Mouse (Mus musculus): ENCODE measurements around the gene Srek1.

Gene Srek1

GRCm38 (mm10) chr13:103735330-103736007, 38.9 kb downstream of the Srek1 start:
- DNase-seq (ENCODE audit: extremely low read depth, insufficient read length, low spot score) = no peak

GRCm38 (mm10) chr13:103726872-103727271, 47.5 kb downstream of the Srek1 start:
- no peak for DNase-seq (ENCODE audit: extremely low read depth, insufficient read length, low spot score)

DNA sequence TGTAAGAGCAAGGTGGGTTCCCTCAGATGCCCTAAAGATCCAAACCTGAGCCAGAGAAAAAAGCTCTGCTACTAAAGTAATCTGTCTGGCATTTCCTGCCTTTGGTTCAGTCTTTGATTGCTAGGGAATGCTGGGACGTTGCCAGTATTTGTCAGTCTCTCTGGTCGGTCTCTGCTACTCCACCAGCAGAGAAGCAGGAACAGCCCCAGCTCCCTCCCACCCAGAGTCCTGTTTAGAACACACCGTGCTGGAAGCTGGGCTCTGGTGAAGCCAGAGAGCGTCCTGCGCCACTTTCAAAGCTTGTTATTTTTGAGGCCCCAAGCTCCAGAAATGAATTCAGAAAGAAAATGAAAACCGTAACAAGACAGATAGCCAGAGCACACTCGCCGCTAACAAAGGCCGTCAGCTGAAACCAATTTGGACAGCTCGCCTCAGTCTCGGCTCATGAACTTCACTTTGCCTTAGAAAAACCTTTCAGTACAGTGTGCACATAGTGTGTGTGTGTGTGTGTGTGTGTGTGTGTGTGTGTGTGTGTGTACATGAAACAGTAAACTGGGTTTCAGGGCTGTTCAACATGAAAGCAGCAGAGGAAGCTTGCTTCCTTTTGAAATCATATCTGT, 62.9 kb downstream of the Srek1 start:
- peak; percentile 29 for DNase-seq (ENCODE audit: extremely low read depth, insufficient read length, low spot score)

DNA sequence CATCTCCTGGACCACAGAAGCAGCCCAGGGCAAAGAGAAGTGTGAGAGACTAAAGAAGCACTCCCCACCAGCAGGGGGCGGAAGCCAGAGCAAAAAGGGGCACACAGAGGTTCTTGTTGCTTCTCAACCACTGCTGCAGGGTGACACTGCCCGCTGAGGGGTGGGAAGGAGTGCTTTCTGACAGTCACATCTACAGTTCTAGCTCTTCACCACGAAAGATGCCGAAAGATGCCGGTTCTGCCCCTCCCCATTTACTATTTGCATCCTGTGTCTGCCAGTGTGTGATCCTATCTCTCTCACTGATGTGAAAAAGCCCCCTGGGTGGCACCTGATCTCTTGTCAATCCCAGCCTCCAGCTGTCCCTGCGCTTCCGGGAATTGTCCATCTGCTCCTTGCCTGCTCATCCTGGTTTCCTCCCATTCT, 64.0 kb downstream of the Srek1 start:
- DNase-seq (ENCODE audit: extremely low read depth, insufficient read length, low spot score) = no peak

DNA sequence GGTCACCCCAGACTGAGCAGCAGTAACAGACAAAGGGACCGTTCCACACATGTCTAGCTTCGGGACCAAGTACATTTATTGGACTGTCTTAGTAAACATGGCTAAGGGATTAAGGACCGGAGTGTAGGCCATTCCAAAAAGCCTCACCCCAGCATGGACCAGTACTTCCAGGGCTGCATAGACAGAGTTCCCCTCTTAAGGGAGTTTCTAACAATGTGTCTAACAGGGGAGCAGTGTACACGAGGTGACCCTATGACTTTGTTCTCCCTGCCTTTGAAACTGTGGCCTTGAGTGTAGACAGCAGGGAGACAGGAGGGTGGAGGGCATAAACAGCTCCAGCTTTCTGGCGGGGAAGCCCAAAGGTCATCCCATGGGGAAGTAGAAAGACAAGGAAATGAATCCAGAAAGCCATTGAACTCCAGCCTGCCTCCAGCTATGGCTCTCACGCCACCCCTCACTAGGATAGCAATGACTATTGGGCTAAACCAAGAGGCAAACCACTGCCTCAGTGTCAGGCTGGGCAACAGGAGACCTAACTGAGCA, 68.9 kb downstream of the Srek1 start:
- no peak for DNase-seq (ENCODE audit: extremely low read depth, insufficient read length, low spot score)

DNA sequence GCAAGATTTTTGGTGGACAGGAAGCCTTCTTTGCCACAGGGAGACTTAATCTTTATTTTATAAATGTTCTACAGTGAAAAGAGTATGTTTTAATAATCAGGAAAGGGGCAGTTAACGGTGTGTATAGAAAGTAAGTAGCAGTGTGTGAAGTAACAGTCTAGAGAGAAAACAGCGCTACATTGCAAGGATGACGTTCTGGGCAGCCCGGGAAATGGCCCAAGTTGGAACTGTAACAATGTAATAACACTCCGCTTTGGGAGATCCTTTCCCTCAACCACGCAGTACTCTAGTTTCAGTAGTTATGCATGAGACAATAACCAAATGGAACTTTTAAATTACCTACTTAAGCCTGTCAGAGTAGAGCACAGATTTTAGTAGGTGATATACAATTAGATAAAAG, 70.6 kb downstream of the Srek1 start:
- DNase-seq (ENCODE audit: extremely low read depth, insufficient read length, low spot score) = no peak

DNA sequence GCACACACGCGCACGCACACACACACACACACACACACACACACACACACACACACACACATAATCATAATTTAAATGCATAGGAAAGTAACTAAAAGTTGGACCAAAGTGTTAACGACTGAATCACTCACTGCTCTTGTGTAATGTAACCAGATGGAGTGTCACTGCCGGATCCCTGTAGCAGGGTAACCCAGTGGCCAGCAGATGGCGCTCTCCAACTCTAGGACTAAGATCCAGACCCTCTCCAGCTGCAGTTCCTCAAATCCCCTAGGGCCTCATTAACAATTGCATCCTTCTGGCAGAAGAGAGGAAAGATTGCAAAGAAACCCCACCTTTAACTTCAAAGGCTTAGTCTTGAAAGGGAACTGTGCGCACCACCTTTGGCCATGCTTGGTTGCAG, 71.0 kb downstream of the Srek1 start:
- DNase-seq (ENCODE audit: extremely low read depth, insufficient read length, low spot score) = peak; percentile 30

DNA sequence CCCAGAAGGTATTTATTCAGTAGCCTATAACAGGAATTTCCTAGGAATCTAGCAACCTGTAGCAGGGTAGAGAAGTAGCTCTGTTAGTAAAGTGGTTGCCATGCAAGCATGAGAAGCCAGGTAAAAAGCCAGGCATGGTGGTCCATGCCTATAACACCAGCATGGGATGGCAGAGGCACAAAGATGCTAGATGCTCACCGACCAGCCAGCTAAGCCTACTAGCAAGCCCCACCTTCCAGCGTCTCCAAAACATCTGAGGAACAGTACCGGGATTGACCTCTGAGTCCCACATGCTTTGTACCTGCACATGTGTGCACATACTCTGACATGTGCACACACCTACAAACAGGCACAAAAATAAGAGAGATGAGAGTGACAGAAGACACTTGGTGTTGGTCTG, 72.1 kb downstream of the Srek1 start:
- no peak for DNase-seq (ENCODE audit: extremely low read depth, insufficient read length, low spot score)

DNA sequence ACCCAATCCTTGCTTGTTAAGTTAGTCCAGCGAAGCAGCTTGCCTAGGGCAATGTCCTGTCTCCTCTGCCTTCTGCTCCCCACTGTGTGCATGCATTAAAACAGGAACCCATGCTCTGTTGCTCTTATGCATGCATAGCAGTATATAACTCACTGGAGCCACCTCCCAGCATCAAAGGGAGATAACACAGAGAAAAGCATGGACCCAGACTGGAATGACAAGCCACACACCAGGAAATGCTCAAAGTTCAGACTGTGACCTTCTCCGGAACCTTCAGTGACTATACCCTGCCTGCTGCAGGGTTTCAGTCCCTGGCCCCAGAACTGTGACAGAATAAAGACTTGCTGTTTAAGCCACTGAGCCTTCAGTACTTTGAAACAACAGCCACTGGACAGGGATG, 73.7 kb downstream of the Srek1 start:
- no peak for DNase-seq (ENCODE audit: extremely low read depth, insufficient read length, low spot score)

DNA sequence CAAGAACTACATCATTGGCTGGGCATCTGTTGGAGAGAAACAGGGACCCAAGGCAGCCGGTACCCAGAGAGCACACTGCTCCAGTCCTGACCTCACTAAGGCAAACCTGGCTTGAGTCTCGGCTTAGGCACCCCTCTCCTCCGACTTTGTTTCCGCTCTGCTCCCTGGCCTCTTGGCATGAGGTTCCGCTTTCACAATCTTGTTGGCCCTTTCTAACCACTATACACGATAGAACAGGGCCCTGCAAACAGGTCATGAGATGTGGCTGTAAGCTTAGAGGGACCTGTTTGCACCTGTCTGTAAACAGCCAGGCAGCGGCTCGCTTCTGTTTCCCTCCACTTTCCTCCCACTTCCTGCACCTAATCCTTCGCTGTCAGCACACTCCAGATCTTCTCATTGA, 76.4 kb downstream of the Srek1 start:
- DNase-seq (ENCODE audit: extremely low read depth, insufficient read length, low spot score) = no peak

- DNase-seq (ENCODE audit: extremely low read depth, insufficient read length, low spot score) = peak; percentile 30
Measured at GRCm38 (mm10) chr13:103696164-103696563, 78.2 kb downstream of the Srek1 start.

DNA sequence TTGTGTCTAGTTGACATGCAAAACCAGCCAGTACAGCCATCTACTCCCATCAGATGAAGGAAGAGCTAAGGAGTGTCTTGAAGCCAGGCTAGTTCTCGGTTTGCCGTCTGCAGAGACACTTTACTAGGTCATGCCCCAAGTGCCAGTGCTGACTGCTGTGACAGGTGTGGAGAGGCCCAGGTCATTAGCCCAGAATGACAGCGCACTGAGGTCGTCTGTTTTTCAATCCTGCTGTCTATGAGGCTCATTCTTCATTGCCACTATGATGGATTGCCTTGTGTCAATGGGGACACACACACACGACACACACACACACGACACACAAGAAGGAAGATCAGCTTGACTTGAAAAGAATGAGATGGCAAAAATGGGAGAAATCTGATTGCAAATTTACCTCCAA, 79.0 kb downstream of the Srek1 start:
- no peak for DNase-seq (ENCODE audit: extremely low read depth, insufficient read length, low spot score)

All from 3134 (cell line).